Mouse (Mus musculus) midbrain, embryonic 11.5 days (tissue): ENCODE results near the gene Plcd1. TPM values are rescaled to one million over a fixed set of nuclear protein-coding genes. Genes with fewer than 3 reads are reported as not detected.

Experiments
- ATAC-seq: fragments of 200-750 bp; cut with Nextera tagmentation; 2 replicates; pipeline ENCODE4 v1.8.0; 2017; ENCODE audit warnings: moderate TSS enrichment, moderate library complexity; ENCODE audit not compliant: low FRiP score
- DNase-seq: peaks from one replicate; pipeline ENCODE4 v3.0.0; 2015; ENCODE audit warnings: low spot score; ENCODE audit errors: missing footprints
- H3K27ac ChIP-seq: fragments of 300-500 bp; sonication (generic); 2 replicates; pipeline ENCODE4 v1.5.1; 2014; ENCODE audit warnings: low read depth, low read length
- H3K27me3 ChIP-seq: fragments of 300-500 bp; sonication (generic); 2 replicates; pipeline ENCODE4 v1.6.1; 2014; ENCODE audit warnings: mild to moderate bottlenecking, low read length, moderate library complexity, mixed read lengths; ENCODE audit not compliant: control insufficient read depth, insufficient read depth
- H3K36me3 ChIP-seq: fragments of 300-500 bp; sonication (generic); 2 replicates; pipeline ENCODE4 v1.6.1; 2014; ENCODE audit warnings: mild to moderate bottlenecking, low read length, moderate library complexity, mixed read lengths; ENCODE audit not compliant: control insufficient read depth, insufficient read depth
- H3K4me1 ChIP-seq: fragments of 300-500 bp; sonication (generic); 2 replicates; pipeline ENCODE4 v1.6.1; 2014; ENCODE audit warnings: low read length; ENCODE audit not compliant: control insufficient read depth, insufficient read depth
- H3K4me2 ChIP-seq: fragments of 300-500 bp; sonication (generic); 2 replicates; pipeline ENCODE4 v1.6.1; 2014; ENCODE audit warnings: mild to moderate bottlenecking, moderate library complexity
- H3K4me3 ChIP-seq: fragments of 300-500 bp; sonication (generic); 2 replicates; pipeline ENCODE4 v1.5.1; 2014; ENCODE audit warnings: low read depth, low read length
- H3K9ac ChIP-seq: fragments of 300-500 bp; sonication (generic); 2 replicates; pipeline ENCODE4 v1.6.1; 2014; ENCODE audit warnings: low read length
- H3K9me3 ChIP-seq: fragments of 300-500 bp; sonication (generic); 2 replicates; pipeline ENCODE4 v1.6.1; 2016; ENCODE audit warnings: low read length; ENCODE audit not compliant: control insufficient read depth
- WGBS: fragments of 180-500 bp; shearing (Covaris S2); extraction: QIAGEN DNeasy Blood & Tissue Kit; methylation state at CpG from one replicate; pipeline ENCODE4 v1.1.7; 2014; 5-methylcytosine and 5-hydroxymethylcytosine counted together
- polyA plus RNA-seq: library from polyadenylated mRNA; unstranded; fragments of >200 nt; fragmentation: Nextera tagmentation; extraction: Ambion mirVana; gene quantifications from 2 replicates; pipeline ENCODE4 v1.2.1, GENCODE M21; 2014

The Plcd1 gene
- polyA plus RNA-seq, 1 experiment from 2014 or later, result 25.8 TPM

GRCm38 (mm10) chr9:119048182-119048903, 45.0 kb downstream of the Plcd1 start:
- H3K27me3 ChIP-seq, result peaks cover 7% of the 10 kb centered on the region
- 80% methylated on average over 11 of the region's 11 CpGs for WGBS
- no peak overlapping the region for H3K4me3 ChIP-seq
- DNase-seq (no peak), ATAC-seq (no peak)
- H3K36me3 ChIP-seq, result no peaks in the 10 kb centered on the region
- peaks cover 9% of the 10 kb centered on the region for H3K4me1 ChIP-seq
- H3K4me2 ChIP-seq, result no peak overlapping the region
- no peak overlapping the region for H3K27ac ChIP-seq
- no peak overlapping the region for H3K9ac ChIP-seq
- H3K9me3 ChIP-seq, result no peaks in the 10 kb centered on the region

- H3K27ac ChIP-seq, result no peak overlapping the region
- DNase-seq, result no peak
- ATAC-seq, result no peak
- no peak overlapping the region for H3K4me3 ChIP-seq
- H3K9ac ChIP-seq, result no peak overlapping the region
- H3K27me3 ChIP-seq, result no peaks in the 10 kb centered on the region
- no peak overlapping the region for H3K4me2 ChIP-seq
- no peaks in the 10 kb centered on the region for H3K9me3 ChIP-seq
- H3K4me1 ChIP-seq, result no peaks in the 10 kb centered on the region
- no peaks in the 10 kb centered on the region for H3K36me3 ChIP-seq
- WGBS, result 94% methylated on average over 15 of the region's 15 CpGs
Observed at GRCm38 (mm10) chr9:119040101-119040775, 53.1 kb downstream of the Plcd1 start.

- WGBS, result 87% methylated on average over 3 of the region's 3 CpGs
- Histone ChIP-seq H3K27me3 (no peaks in the 10 kb centered on the region), H3K4me1 (peaks cover 7% of the 10 kb centered on the region), H3K4me3 (no peak overlapping the region), H3K4me2 (no peak overlapping the region), H3K9ac (no peak overlapping the region), H3K9me3 (no peaks in the 10 kb centered on the region), H3K36me3 (no peaks in the 10 kb centered on the region), H3K27ac (no peak overlapping the region)
- ATAC-seq (no peak), DNase-seq (no peak)
Observed at GRCm38 (mm10) chr9:119038574-119038973, 54.7 kb downstream of the Plcd1 start.

GRCm38 (mm10) chr9:119037076-119037730, 56.1 kb downstream of the Plcd1 start:
- DNase-seq (no peak), ATAC-seq (no peak)
- Histone ChIP-seq H3K36me3 (no peaks in the 10 kb centered on the region), H3K27ac (no peak overlapping the region), H3K9ac (no peak overlapping the region), H3K4me3 (no peak overlapping the region), H3K4me2 (no peak overlapping the region), H3K4me1 (peaks cover 20% of the 10 kb centered on the region), H3K27me3 (no peaks in the 10 kb centered on the region), H3K9me3 (no peaks in the 10 kb centered on the region)
- WGBS, result 87% methylated on average over 15 of the region's 15 CpGs

- no peaks in the 10 kb centered on the region for H3K9me3 ChIP-seq
- 83% methylated on average over 7 of the region's 7 CpGs for WGBS
- peaks cover 21% of the 10 kb centered on the region for H3K4me1 ChIP-seq
- no peaks in the 10 kb centered on the region for H3K36me3 ChIP-seq
- H3K27ac ChIP-seq, result no peak overlapping the region
- no peaks in the 10 kb centered on the region for H3K27me3 ChIP-seq
- ATAC-seq (no peak), DNase-seq (no peak)
- no peak overlapping the region for H3K4me2 ChIP-seq
- H3K9ac ChIP-seq, result no peak overlapping the region
- H3K4me3 ChIP-seq, result no peak overlapping the region
Observed at GRCm38 (mm10) chr9:119035836-119036235, 57.5 kb downstream of the Plcd1 start.

GRCm38 (mm10) chr9:119034676-119035665, 58.3 kb downstream of the Plcd1 start:
- Histone ChIP-seq H3K27ac (no peak overlapping the region), H3K27me3 (no peaks in the 10 kb centered on the region), H3K9ac (no peak overlapping the region), H3K36me3 (no peaks in the 10 kb centered on the region), H3K9me3 (no peaks in the 10 kb centered on the region), H3K4me3 (no peak overlapping the region), H3K4me1 (peaks cover 21% of the 10 kb centered on the region), H3K4me2 (no peak overlapping the region)
- WGBS, result 62% methylated on average over 29 of the region's 29 CpGs
- DNase-seq (no peak), ATAC-seq (no peak)

- no peak for ATAC-seq
- Histone ChIP-seq H3K4me2 (no peak overlapping the region), H3K4me1 (peaks cover 21% of the 10 kb centered on the region), H3K27me3 (no peaks in the 10 kb centered on the region), H3K27ac (no peak overlapping the region), H3K36me3 (no peaks in the 10 kb centered on the region), H3K4me3 (no peak overlapping the region), H3K9me3 (no peaks in the 10 kb centered on the region), H3K9ac (no peak overlapping the region)
- DNase-seq, result no peak
- WGBS, result 72% methylated on average over 8 of the region's 8 CpGs
Observed at GRCm38 (mm10) chr9:119034069-119034468, 59.2 kb downstream of the Plcd1 start.

- no peaks in the 10 kb centered on the region for H3K36me3 ChIP-seq
- no peak overlapping the region for H3K9ac ChIP-seq
Observed at GRCm38 (mm10) chr9:119033111-119033921, 60.0 kb downstream of the Plcd1 start.

More at GRCm38 (mm10) chr9:119033111-119033921, 60.0 kb downstream of the Plcd1 start:
- DNase-seq (no peak), ATAC-seq (peak; percentile 34; the same call in 1 of the 2 replicates)
- WGBS, result 65% methylated on average over 19 of the region's 19 CpGs
- no peak overlapping the region for H3K4me3 ChIP-seq
- H3K27me3 ChIP-seq, result no peaks in the 10 kb centered on the region
- peaks cover 21% of the 10 kb centered on the region for H3K4me1 ChIP-seq
- H3K27ac ChIP-seq, result no peak overlapping the region
- no peaks in the 10 kb centered on the region for H3K9me3 ChIP-seq
- no peak overlapping the region for H3K4me2 ChIP-seq
